Mouse (Mus musculus) midbrain, embryonic 11.5 days (tissue): ENCODE measurements around the gene G430095P16Rik. TPM values are rescaled to one million over a fixed set of nuclear protein-coding genes. Genes with fewer than 3 reads are reported as not detected.

Source experiments
- ATAC-seq: fragments of 200-750 bp; cut with Nextera tagmentation; 2 replicates; pipeline ENCODE4 v1.8.0; 2017; ENCODE audit warnings: moderate TSS enrichment, moderate library complexity; ENCODE audit not compliant: low FRiP score
- DNase-seq: peaks from one replicate; pipeline ENCODE4 v3.0.0; 2015; ENCODE audit warnings: low spot score; ENCODE audit errors: missing footprints
- H3K27ac ChIP-seq: fragments of 300-500 bp; sonication (generic); 2 replicates; pipeline ENCODE4 v1.5.1; 2014; ENCODE audit warnings: low read depth, low read length
- H3K27me3 ChIP-seq: fragments of 300-500 bp; sonication (generic); 2 replicates; pipeline ENCODE4 v1.6.1; 2014; ENCODE audit warnings: mild to moderate bottlenecking, low read length, moderate library complexity, mixed read lengths; ENCODE audit not compliant: control insufficient read depth, insufficient read depth
- H3K36me3 ChIP-seq: fragments of 300-500 bp; sonication (generic); 2 replicates; pipeline ENCODE4 v1.6.1; 2014; ENCODE audit warnings: mild to moderate bottlenecking, low read length, moderate library complexity, mixed read lengths; ENCODE audit not compliant: control insufficient read depth, insufficient read depth
- H3K4me1 ChIP-seq: fragments of 300-500 bp; sonication (generic); 2 replicates; pipeline ENCODE4 v1.6.1; 2014; ENCODE audit warnings: low read length; ENCODE audit not compliant: control insufficient read depth, insufficient read depth
- H3K4me2 ChIP-seq: fragments of 300-500 bp; sonication (generic); 2 replicates; pipeline ENCODE4 v1.6.1; 2014; ENCODE audit warnings: mild to moderate bottlenecking, moderate library complexity
- H3K4me3 ChIP-seq: fragments of 300-500 bp; sonication (generic); 2 replicates; pipeline ENCODE4 v1.5.1; 2014; ENCODE audit warnings: low read depth, low read length
- H3K9ac ChIP-seq: fragments of 300-500 bp; sonication (generic); 2 replicates; pipeline ENCODE4 v1.6.1; 2014; ENCODE audit warnings: low read length
- H3K9me3 ChIP-seq: fragments of 300-500 bp; sonication (generic); 2 replicates; pipeline ENCODE4 v1.6.1; 2016; ENCODE audit warnings: low read length; ENCODE audit not compliant: control insufficient read depth
- WGBS: fragments of 180-500 bp; shearing (Covaris S2); extraction: QIAGEN DNeasy Blood & Tissue Kit; methylation state at CpG from one replicate; pipeline ENCODE4 v1.1.7; 2014; 5-methylcytosine and 5-hydroxymethylcytosine counted together
- polyA plus RNA-seq: library from polyadenylated mRNA; unstranded; fragments of >200 nt; fragmentation: Nextera tagmentation; extraction: Ambion mirVana; gene quantifications from 2 replicates; pipeline ENCODE4 v1.2.1, GENCODE M21; 2014

The G430095P16Rik gene
- polyA plus RNA-seq, 1 experiment from 2014 or later = 1.9 TPM

GRCm38 (mm10) chr8:84733959-84734358 lies 11.2 kb downstream of the G430095P16Rik start:
- H3K4me3 ChIP-seq = no peak overlapping the region
- H3K4me2 ChIP-seq = no peak overlapping the region
- H3K27me3 ChIP-seq = peaks cover 63% of the 10 kb centered on the region
- DNase-seq = no peak
- peaks cover 30% of the 10 kb centered on the region for H3K4me1 ChIP-seq
- no peak overlapping the region for H3K27ac ChIP-seq
- no peaks in the 10 kb centered on the region for H3K36me3 ChIP-seq
- no peak overlapping the region for H3K9ac ChIP-seq
- H3K9me3 ChIP-seq = no peaks in the 10 kb centered on the region
- WGBS = 82% methylated on average over 6 of the region's 6 CpGs
- ATAC-seq = no peak

DNA sequence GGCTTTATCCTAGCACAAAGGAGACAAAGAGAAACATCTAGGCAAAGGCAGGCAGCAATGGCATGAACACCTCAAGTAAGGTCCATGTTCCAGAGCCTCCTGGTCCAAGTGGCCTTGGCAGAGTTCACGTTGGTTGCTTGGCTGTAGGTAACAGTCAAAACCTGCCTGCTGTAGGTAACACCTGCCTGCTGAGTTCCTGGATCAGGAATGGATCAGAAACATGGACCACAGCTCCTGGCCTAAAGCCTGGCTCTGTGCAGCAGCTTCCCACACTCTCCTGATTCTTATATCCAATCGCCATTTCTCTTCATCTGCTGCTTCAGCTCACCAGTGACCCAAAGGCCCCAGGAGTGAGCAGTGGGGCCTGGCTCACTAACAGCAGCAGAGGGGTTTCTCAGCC lies 11.9 kb downstream of the G430095P16Rik start:
- no peak overlapping the region for H3K4me2 ChIP-seq
- peaks cover 32% of the 10 kb centered on the region for H3K4me1 ChIP-seq
- no peak for ATAC-seq
- DNase-seq = no peak
- 82% methylated on average over 2 of the region's 2 CpGs for WGBS
- H3K9ac ChIP-seq = no peak overlapping the region
- H3K27me3 ChIP-seq = peaks cover 70% of the 10 kb centered on the region
- no peak overlapping the region for H3K4me3 ChIP-seq
- no peaks in the 10 kb centered on the region for H3K36me3 ChIP-seq
- H3K9me3 ChIP-seq = no peaks in the 10 kb centered on the region
- H3K27ac ChIP-seq = no peak overlapping the region

DNA sequence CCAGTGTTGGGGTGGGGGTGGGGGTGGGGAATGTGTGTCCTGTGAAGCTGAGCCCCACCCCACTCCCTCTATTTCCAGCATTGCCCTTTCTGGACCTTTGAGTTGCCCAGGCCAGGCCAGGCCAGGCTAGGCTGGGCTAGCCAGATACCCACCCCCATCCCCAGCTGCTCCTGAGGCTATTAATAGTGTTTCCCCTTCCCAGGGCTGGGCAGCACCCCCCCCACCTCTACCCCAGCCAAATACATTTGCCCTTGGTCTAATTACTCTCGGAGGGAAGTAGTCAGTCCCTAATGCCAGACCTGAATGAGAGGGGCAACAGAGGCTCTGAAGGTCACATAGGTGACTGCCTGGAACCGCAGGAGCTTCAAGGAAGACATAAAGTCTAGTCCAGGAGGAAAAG lies 12.8 kb downstream of the G430095P16Rik start:
- WGBS = 54% methylated on average over 2 of the region's 2 CpGs
- DNase-seq (no peak), ATAC-seq (no peak)
- Histone ChIP-seq H3K4me2 (no peak overlapping the region), H3K9ac (no peak overlapping the region), H3K36me3 (no peaks in the 10 kb centered on the region), H3K4me3 (no peak overlapping the region), H3K9me3 (no peaks in the 10 kb centered on the region), H3K4me1 (peaks cover 25% of the 10 kb centered on the region), H3K27ac (no peak overlapping the region), H3K27me3 (peaks cover 79% of the 10 kb centered on the region)

GRCm38 (mm10) chr8:84736521-84736920 lies 13.7 kb downstream of the G430095P16Rik start:
- 72% methylated on average over 4 of the region's 4 CpGs for WGBS
- Histone ChIP-seq H3K27ac (no peak overlapping the region), H3K4me1 (peaks cover 18% of the 10 kb centered on the region)

DNA sequence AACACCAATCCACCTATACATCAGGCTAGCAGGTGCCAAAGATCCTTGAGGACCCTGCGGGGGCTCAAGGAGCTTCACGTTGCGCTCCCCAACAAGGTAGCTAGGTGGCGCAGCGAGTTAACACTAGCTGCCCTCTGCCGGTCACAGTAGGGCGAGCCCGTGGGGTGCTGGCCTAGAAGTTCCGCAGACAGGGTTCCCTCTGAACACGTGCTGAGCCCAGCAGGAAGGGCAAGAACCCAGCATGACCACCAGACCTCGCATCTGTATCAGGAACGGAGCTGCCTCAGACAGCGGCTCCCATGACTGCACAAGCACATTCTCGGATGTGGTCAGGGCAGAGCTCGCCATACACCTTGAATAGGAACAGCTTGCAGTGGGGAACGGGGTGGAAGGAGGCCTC lies 14.8 kb downstream of the G430095P16Rik start:
- H3K9me3 ChIP-seq = no peaks in the 10 kb centered on the region
- H3K27ac ChIP-seq = no peak overlapping the region
- H3K4me2 ChIP-seq = peak overlapping the region; percentile 21
- H3K4me3 ChIP-seq = no peak overlapping the region
- DNase-seq = peak; percentile 98
- H3K9ac ChIP-seq = peak overlapping the region; percentile 21; the same call in 1 of the 2 replicates
- H3K4me1 ChIP-seq = peaks cover 21% of the 10 kb centered on the region
- H3K36me3 ChIP-seq = no peaks in the 10 kb centered on the region
- H3K27me3 ChIP-seq = peaks cover 96% of the 10 kb centered on the region
- WGBS = under 1% methylated on average over 16 of the region's 16 CpGs
- ATAC-seq = peak; percentile 68

More at GRCm38 (mm10) chr8:84736521-84736920, 13.7 kb downstream of the G430095P16Rik start:
- no peaks in the 10 kb centered on the region for H3K9me3 ChIP-seq
- H3K9ac ChIP-seq = no peak overlapping the region
- no peak for ATAC-seq
- no peak for DNase-seq
- no peak overlapping the region for H3K4me3 ChIP-seq
- H3K27me3 ChIP-seq = peaks cover 89% of the 10 kb centered on the region
- no peaks in the 10 kb centered on the region for H3K36me3 ChIP-seq
- H3K4me2 ChIP-seq = no peak overlapping the region

GRCm38 (mm10) chr8:84738266-84738665 lies 15.5 kb downstream of the G430095P16Rik start:
- no peak overlapping the region for H3K27ac ChIP-seq
- no peaks in the 10 kb centered on the region for H3K9me3 ChIP-seq
- no peak overlapping the region for H3K4me3 ChIP-seq
- WGBS = 1% methylated on average over 10 of the region's 10 CpGs
- peak overlapping the region; percentile 21; the same call in 1 of the 2 replicates for H3K4me2 ChIP-seq
- DNase-seq (no peak), ATAC-seq (no peak)
- peak overlapping the region; percentile 33 for H3K9ac ChIP-seq
- peaks cover 27% of the 10 kb centered on the region for H3K4me1 ChIP-seq
- H3K36me3 ChIP-seq = no peaks in the 10 kb centered on the region
- H3K27me3 ChIP-seq = peaks cover 96% of the 10 kb centered on the region

DNA sequence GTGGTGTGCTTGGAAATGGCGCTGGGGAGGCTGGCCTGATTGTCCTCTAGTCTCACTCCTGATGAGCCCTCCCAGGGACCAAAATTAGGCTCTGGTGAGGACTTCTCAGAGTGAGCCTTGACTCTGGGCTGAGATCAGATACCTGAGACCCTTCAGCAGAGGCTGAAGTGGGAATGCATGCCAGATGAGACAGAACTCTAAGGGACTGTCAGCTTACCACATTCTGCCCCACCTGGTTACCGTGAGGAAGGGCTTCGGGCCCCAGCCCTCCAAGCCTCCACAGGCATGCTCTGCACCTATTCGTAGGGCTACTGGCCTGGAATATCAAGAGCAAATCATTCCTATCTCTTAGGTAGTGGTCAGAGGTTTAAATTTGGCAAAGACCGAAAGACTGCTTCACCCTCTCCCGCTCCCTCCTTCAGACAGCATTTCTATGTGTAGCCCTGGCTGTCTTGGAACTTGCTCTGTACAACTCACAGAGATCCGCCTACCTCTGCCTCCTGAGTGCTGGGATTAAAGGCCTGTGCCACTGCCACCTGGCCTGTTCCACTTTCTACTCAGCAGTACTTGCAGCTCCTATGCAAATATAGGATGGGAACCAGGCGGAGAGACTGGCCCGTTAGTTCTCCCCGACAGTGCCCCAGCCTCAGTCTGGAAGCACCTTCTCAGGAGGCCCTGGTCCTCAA lies 16.1 kb downstream of the G430095P16Rik start:
- Histone ChIP-seq H3K4me2 (no peak overlapping the region), H3K4me3 (no peak overlapping the region), H3K9me3 (no peaks in the 10 kb centered on the region), H3K9ac (peak overlapping the region; percentile 33), H3K36me3 (no peaks in the 10 kb centered on the region), H3K27ac (no peak overlapping the region), H3K4me1 (peaks cover 32% of the 10 kb centered on the region), H3K27me3 (peaks cover 97% of the 10 kb centered on the region)
- DNase-seq (peak; percentile 90), ATAC-seq (no peak)
- WGBS = 23% methylated on average over 10 of the region's 10 CpGs

- ATAC-seq (no peak), DNase-seq (no peak)
- peaks cover 99% of the 10 kb centered on the region for H3K27me3 ChIP-seq
- H3K4me3 ChIP-seq = no peak overlapping the region
- H3K4me1 ChIP-seq = peaks cover 37% of the 10 kb centered on the region
- WGBS = 0% methylated on average over 1 of the region's 1 CpGs
- H3K9ac ChIP-seq = no peak overlapping the region; the same call in 1 of the 2 replicates
- H3K9me3 ChIP-seq = no peaks in the 10 kb centered on the region
- no peak overlapping the region for H3K27ac ChIP-seq
- no peaks in the 10 kb centered on the region for H3K36me3 ChIP-seq
- no peak overlapping the region for H3K4me2 ChIP-seq
These were observed 16.6 kb downstream of the G430095P16Rik start for GRCm38 (mm10) chr8:84739401-84739742.

- Histone ChIP-seq H3K4me2 (no peak overlapping the region), H3K9ac (no peak overlapping the region), H3K36me3 (no peaks in the 10 kb centered on the region), H3K27ac (no peak overlapping the region), H3K9me3 (no peaks in the 10 kb centered on the region), H3K4me3 (no peak overlapping the region), H3K4me1 (peaks cover 53% of the 10 kb centered on the region), H3K27me3 (peaks cover 99% of the 10 kb centered on the region)
- DNase-seq (peak; percentile 90), ATAC-seq (no peak)
- WGBS = 13% methylated on average over 13 of the region's 13 CpGs
These were observed 18.4 kb downstream of the G430095P16Rik start for GRCm38 (mm10) chr8:84740895-84741843.
